Mouse (Mus musculus) ES-E14 (cell line): ENCODE results near the gene Chek1. TPM values are rescaled to one million over a fixed set of nuclear protein-coding genes. Genes with fewer than 3 reads are reported as not detected.

ENCODE experiments used
- DNase-seq: peaks from one replicate; pipeline ENCODE4 v3.0.0-alpha.2; 2013; ENCODE audit warnings: low read depth, low spot score
- H3K27ac ChIP-seq: 2 replicates; pipeline ENCODE4 v1.5.1; 2012; ENCODE audit warnings: low read depth, mild to moderate bottlenecking, low read length, moderate library complexity, mixed read lengths; ENCODE audit not compliant: poor library complexity, insufficient read depth, severe bottlenecking
- H3K36me3 ChIP-seq: 2 replicates; pipeline ENCODE4 v1.6.1; 2012; ENCODE audit warnings: mild to moderate bottlenecking, low read length, moderate library complexity, mixed read lengths; ENCODE audit not compliant: control insufficient read depth, poor library complexity, insufficient read depth, severe bottlenecking
- H3K4me1 ChIP-seq, 2 experiments: fragments of 150-350 bp in 1 of 2; sonication (generic) in 1 of 2; 2 replicates each; pipeline ENCODE4 v1.6.1; 2012; ENCODE audit warnings: low read length in 2 of 2, mild to moderate bottlenecking in 1 of 2, mixed read lengths in 1 of 2; ENCODE audit not compliant: control insufficient read depth in 2 of 2, insufficient read depth in 2 of 2, poor library complexity in 1 of 2
- H3K4me3 ChIP-seq, 2 experiments: fragments of 150-350 bp in 1 of 2; sonication (generic) in 1 of 2; 2 replicates each; pipeline ENCODE4 v1.5.1; 2012; ENCODE audit warnings: low read length in 2 of 2, low read depth in 1 of 2, mild to moderate bottlenecking in 1 of 2, mixed read lengths in 1 of 2; ENCODE audit not compliant: insufficient read depth in 1 of 2, poor library complexity in 1 of 2, severe bottlenecking in 1 of 2
- H3K9ac ChIP-seq: 2 replicates; pipeline ENCODE4 v1.6.1; 2012; ENCODE audit warnings: low read depth, mild to moderate bottlenecking, low read length, mixed read lengths; ENCODE audit not compliant: poor library complexity, insufficient read depth, severe bottlenecking
- H3K9me3 ChIP-seq: fragments of 150-350 bp; sonication (generic); 2 replicates; pipeline ENCODE4 v1.6.1; 2012; ENCODE audit warnings: low read depth, mild to moderate bottlenecking, low read length; ENCODE audit not compliant: control insufficient read depth, insufficient read depth
- CHD2 ChIP-seq: IDR thresholded peaks from 2 replicates; pipeline ENCODE4 v1.6.1; 2014; ENCODE audit warnings: mild to moderate bottlenecking, low read depth, low read length, inconsistent platforms
- HCFC1 ChIP-seq: IDR thresholded peaks from 2 replicates; pipeline ENCODE4 v1.6.1; 2012; ENCODE audit warnings: low read length, inconsistent platforms, borderline replicate concordance; ENCODE audit not compliant: insufficient read depth
- MAFK ChIP-seq: IDR thresholded peaks from 2 replicates; pipeline ENCODE4 v1.6.1; 2014; ENCODE audit warnings: mild to moderate bottlenecking, low read depth, low read length, inconsistent platforms; ENCODE audit not compliant: insufficient read depth
- ZC3H11A ChIP-seq: IDR thresholded peaks from 2 replicates; pipeline ENCODE4 v1.6.1; 2012; ENCODE audit warnings: low read depth, mild to moderate bottlenecking, inconsistent platforms, low read length, borderline replicate concordance
- ZNF384 ChIP-seq: IDR thresholded peaks from 2 replicates; pipeline ENCODE4 v1.6.1; 2012; ENCODE audit warnings: low read depth, low read length, inconsistent platforms
- in situ Hi-C, 2 experiments: fragments of 600-800 bp; cut with MboI; formaldehyde crosslinking; loops; one replicate each; pipeline ENCODE4 v1.15.1; 2025; ENCODE audit warnings: low sequenced_read_pairs in 2 of 2, inconsistent platforms in 1 of 2; ENCODE audit not compliant: unreplicated experiment in 2 of 2
- total RNA-seq: library from RNA; depleted of rRNA; stranded (reverse); fragments of 300-350 nt; gene quantifications from 2 replicates; pipeline ENCODE4 v1.2.3, GENCODE M21; 2012

Gene Chek1
- total RNA-seq, 1 experiment = 37.5 TPM

DNA sequence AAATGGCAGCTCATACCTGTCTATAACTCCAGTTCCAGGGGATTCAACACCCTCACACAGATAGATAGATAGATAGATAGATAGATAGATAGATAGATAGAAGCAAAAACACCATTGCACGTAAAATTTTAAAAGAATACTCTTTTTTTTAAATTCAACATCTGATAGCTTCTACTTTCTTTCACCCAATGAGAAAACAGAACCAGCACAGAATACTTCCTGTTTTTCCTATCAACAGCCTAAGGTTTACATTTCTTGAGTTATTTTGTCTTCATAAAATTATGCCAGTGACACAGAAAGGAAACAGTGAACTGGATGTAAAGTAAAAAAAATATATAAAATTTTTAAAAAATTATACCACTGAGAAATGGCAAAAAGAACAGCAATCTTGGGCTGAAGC lies 37.5 kb upstream of the Chek1 start:
- Histone ChIP-seq H3K4me3 (no peak overlapping the region), H3K36me3 (peaks cover 12% of the 10 kb centered on the region), H3K27ac (no peak overlapping the region), H3K9ac (no peak overlapping the region), H3K9me3 (no peaks in the 10 kb centered on the region), H3K4me1 (no peaks in the 10 kb centered on the region; a peak in 1 of 4 replicates)
- in situ Hi-C loops = no loop called here
- DNase-seq = no peak
- TF ChIP-seq MAFK = no peak
- TF ChIP-seq ZNF384 = no peak
- no peak for TF ChIP-seq ZC3H11A
- no peak for TF ChIP-seq CHD2
- no peak for TF ChIP-seq HCFC1

DNA sequence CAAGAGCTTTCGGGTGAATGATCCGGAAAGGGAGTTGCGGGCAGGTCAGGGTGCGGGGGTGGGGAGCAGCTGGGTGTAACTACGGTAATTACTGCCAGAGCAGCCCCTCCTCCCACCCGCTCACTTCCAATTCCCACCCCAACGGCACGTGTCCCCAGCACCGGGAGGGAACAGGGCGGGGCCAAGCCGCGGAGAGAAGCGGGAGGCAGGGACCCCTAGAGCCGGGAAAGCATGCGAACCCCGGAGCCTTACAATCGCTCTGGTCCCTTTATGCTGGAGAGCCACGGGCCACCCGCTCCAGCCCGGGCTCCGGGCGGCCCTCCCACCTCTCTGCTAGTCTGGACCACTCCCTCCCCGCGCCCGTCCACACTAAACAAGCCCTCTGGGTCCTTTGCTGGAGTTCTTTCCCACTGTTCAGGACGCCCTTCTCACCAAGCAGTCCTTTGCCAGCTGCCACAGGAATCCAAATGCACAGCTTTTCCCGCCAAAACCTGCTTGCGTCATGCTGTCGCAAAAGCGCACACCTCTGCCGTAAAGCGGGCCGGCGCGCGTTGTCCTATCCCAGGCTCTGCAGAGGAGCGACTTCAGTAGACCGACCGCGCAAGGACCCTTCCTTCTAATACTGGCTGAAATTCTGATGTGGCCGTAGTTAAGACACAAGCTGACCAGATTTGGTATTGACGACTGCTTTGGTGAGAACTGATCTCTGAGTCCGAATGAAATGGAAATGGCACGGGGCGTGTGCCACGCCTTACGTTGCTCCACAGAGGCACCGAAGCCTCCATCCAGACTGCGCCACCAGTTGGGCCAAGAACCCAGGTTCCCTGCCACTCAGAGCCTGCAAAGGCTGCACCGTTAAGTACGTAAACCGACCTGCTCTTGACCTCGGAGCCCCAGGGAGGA lies 483 bp downstream of the Chek1 start:
- H3K9me3 ChIP-seq = no peaks in the 10 kb centered on the region
- in situ Hi-C loops = no loop called here
- H3K36me3 ChIP-seq = peaks cover 6% of the 10 kb centered on the region
- DNase-seq = peak; percentile 91
- peaks cover 0 to 4% of the 10 kb centered on the region in 2 experiments; a peak in 1 of 4 replicates for H3K4me1 ChIP-seq
- 0 out of 2 replicates have a peak, but pooled peaks have one; percentile 3 for TF ChIP-seq MAFK
- TF ChIP-seq HCFC1 = no peak
- no peak for TF ChIP-seq CHD2
- H3K9ac ChIP-seq = peak overlapping the region; percentile 94
- H3K27ac ChIP-seq = peak overlapping the region; percentile 93
- peak overlapping the region; percentile 81 to 83 for H3K4me3 ChIP-seq

DNA sequence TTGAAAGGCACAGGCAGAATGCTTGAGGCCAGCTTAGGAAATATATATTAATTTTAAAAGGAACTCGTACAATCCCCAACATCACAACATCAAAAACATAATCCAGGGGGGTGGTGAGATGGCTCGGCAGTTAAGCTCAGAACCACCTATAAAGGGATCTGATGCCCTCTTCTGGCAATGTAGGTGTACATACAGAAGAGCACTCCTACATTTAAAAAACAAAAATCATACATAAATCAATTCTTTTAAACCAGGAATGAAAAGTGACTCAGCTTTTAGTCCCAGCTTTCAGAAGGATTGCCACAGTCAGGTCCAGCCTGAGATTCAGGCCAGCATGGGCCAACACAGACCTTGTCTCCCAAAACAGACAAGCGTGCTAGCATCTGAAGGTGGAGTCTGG lies 10.2 kb downstream of the Chek1 start:
- H3K4me1 ChIP-seq = no peaks in the 10 kb centered on the region
- in situ Hi-C loops = no loop called here
- no peaks in the 10 kb centered on the region for H3K9me3 ChIP-seq
- peaks cover 23% of the 10 kb centered on the region for H3K36me3 ChIP-seq
- no peak overlapping the region for H3K4me3 ChIP-seq
- H3K9ac ChIP-seq = no peak overlapping the region
- H3K27ac ChIP-seq = no peak overlapping the region
- TF ChIP-seq MAFK = no peak
- TF ChIP-seq ZNF384 = no peak
- TF ChIP-seq ZC3H11A = no peak
- TF ChIP-seq HCFC1 = no peak
- TF ChIP-seq CHD2 = no peak
- no peak for DNase-seq

DNA sequence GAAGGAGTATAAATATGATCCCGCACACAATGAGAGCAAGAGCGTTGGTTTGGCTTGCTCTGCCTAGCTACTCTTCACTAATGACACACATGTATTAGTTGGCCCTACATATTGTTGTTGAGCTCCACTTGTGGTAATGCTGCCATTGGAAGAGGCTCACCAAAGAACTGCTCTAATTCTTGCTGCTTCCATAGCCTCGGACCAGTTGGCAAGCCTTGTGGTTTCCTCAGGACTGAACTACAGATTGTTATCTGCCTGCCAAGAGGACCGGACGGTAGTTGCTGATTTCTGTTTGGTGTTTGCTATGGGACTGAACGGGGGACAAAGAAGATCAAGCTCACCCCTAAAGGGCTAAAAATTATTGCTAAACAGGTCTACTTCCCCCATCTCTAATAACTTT lies 19.6 kb downstream of the Chek1 start:
- H3K9me3 ChIP-seq = no peaks in the 10 kb centered on the region
- peaks cover 3% of the 10 kb centered on the region for H3K36me3 ChIP-seq
- no peak for DNase-seq
- no peak overlapping the region for H3K4me3 ChIP-seq
- no peak overlapping the region for H3K9ac ChIP-seq
- TF ChIP-seq ZNF384 (no peak), HCFC1 (no peak), ZC3H11A (no peak), MAFK (no peak)
- no peak overlapping the region for H3K27ac ChIP-seq
- in situ Hi-C loops = no loop called here
- H3K4me1 ChIP-seq = no peaks in the 10 kb centered on the region

DNA sequence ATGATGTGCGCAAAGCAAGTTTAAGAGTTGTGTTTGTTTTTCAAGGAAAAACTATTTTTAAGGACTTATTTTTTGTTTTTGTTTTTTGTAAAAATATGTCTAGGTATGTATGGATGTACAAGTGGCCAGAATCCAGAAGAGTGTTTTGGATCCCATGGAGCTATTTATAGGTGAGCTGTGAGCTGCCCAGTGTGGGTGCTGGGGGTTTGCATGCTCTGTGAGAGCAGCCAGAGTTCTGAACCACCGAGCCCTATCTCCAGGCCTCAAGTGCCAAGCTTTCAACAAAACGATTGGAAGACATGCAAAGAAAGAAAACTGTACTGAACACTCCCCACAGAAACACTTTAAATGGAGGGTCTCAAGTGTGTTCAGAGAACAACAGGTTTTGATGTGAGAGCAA lies 20.9 kb downstream of the Chek1 start:
- no peak overlapping the region for H3K4me3 ChIP-seq
- no peaks in the 10 kb centered on the region for H3K4me1 ChIP-seq
- H3K9me3 ChIP-seq = no peaks in the 10 kb centered on the region
- TF ChIP-seq HCFC1 (no peak), ZNF384 (no peak), MAFK (no peak), CHD2 (no peak), ZC3H11A (no peak)
- H3K9ac ChIP-seq = no peak overlapping the region
- in situ Hi-C loops = no loop called here
- no peak overlapping the region for H3K27ac ChIP-seq
- H3K36me3 ChIP-seq = no peaks in the 10 kb centered on the region; the same call in none of the 2 replicates
- DNase-seq = no peak
